Mouse (Mus musculus): ENCODE data around the gene Clp1. TPM values are rescaled to one million over a fixed set of nuclear protein-coding genes. Genes with fewer than 3 reads are reported as not detected.

Gene Clp1
- polyA plus RNA-seq, 1 experiment from 2014 or later = 36.4 TPM

- no peak overlapping the region for H3K4me2 ChIP-seq (replicated peaks)
- H3K4me1 ChIP-seq = no peaks in the 10 kb centered on the region
- ATAC-seq (ENCODE audit: low FRiP score, low read depth) = peak; percentile 60
- H3K9ac ChIP-seq = no peak overlapping the region
- no peaks in the 10 kb centered on the region for H3K27me3 ChIP-seq (replicated peaks)
- WGBS = 5% methylated on average over 2 of the region's 2 CpGs
- H3K27ac ChIP-seq = no peak overlapping the region
- no peaks in the 10 kb centered on the region for H3K36me3 ChIP-seq
- H3K4me3 ChIP-seq = no peak overlapping the region
- no peaks in the 10 kb centered on the region for H3K9me3 ChIP-seq
Measured at GRCm38 (mm10) chr2:84758542-84759127, 31.5 kb upstream of the Clp1 start.

DNA sequence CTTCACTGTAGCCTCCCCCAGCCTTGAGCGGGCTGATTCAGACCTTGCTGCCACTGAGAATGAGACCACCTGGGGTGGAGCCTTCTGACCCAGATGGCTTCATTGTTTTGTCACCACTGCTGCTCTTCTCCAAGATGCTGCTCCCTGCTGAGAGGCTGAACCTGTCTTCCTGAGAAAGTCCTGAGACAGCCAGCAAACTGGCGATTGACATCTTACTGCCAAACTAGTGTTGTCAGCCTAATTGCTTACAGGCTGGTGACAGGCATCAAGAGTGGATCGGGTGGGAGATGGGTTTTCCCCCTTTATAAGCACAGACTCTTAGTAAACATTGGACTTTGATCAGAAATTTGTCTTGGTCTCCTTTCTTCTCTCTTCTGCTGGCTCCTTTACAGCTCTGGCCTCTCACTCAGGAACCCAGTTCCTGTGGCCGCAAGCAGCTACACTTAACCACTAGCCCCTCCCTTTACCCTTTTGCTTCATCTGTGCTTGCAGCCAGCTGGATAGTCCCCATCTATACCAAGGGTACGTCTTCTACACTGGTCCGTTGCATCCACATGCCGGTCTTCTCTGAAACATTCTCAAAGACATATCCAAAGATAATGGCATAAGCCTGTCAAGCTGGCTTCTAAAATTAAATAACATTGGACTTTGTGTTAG lies 30.0 kb upstream of the Clp1 start:
- no peak overlapping the region for H3K4me3 ChIP-seq
- no peaks in the 10 kb centered on the region for H3K9me3 ChIP-seq
- no peak for ATAC-seq (ENCODE audit: low FRiP score, low read depth)
- no peak overlapping the region for H3K27ac ChIP-seq
- 60% methylated on average over 7 of the region's 7 CpGs for WGBS
- H3K4me2 ChIP-seq (replicated peaks) = no peak overlapping the region
- H3K4me1 ChIP-seq = no peaks in the 10 kb centered on the region
- no peak overlapping the region for H3K9ac ChIP-seq
- H3K27me3 ChIP-seq (replicated peaks) = no peaks in the 10 kb centered on the region
- no peaks in the 10 kb centered on the region for H3K36me3 ChIP-seq

GRCm38 (mm10) chr2:84756245-84756644 lies 29.1 kb upstream of the Clp1 start:
- Histone ChIP-seq H3K4me2 (replicated peaks) (no peak overlapping the region), H3K4me1 (no peaks in the 10 kb centered on the region), H3K27me3 (replicated peaks) (no peaks in the 10 kb centered on the region), H3K27ac (no peak overlapping the region), H3K36me3 (no peaks in the 10 kb centered on the region), H3K9ac (no peak overlapping the region), H3K4me3 (no peak overlapping the region), H3K9me3 (no peaks in the 10 kb centered on the region)
- no peak for ATAC-seq (ENCODE audit: low FRiP score, low read depth)
- WGBS = 87% methylated on average over 5 of the region's 5 CpGs

- Histone ChIP-seq H3K4me3 (no peak overlapping the region), H3K27ac (no peak overlapping the region), H3K27me3 (replicated peaks) (no peaks in the 10 kb centered on the region), H3K4me1 (no peaks in the 10 kb centered on the region), H3K4me2 (replicated peaks) (no peak overlapping the region), H3K9ac (no peak overlapping the region), H3K36me3 (no peaks in the 10 kb centered on the region), H3K9me3 (no peaks in the 10 kb centered on the region)
- no peak for ATAC-seq (ENCODE audit: low FRiP score, low read depth)
- 77% methylated on average over 6 of the region's 6 CpGs for WGBS
Measured at GRCm38 (mm10) chr2:84750115-84750514, 23.0 kb upstream of the Clp1 start.

- H3K27me3 ChIP-seq (replicated peaks) = no peaks in the 10 kb centered on the region
- under 1% methylated on average over 10 of the region's 10 CpGs for WGBS
- H3K36me3 ChIP-seq = peaks cover 12% of the 10 kb centered on the region; the same call in 1 of the 2 replicates
- H3K4me1 ChIP-seq = peaks cover 36% of the 10 kb centered on the region
- H3K4me2 ChIP-seq (replicated peaks) = peak overlapping the region; percentile 74
- peak; percentile 12; the same call in 1 of the 2 replicates for ATAC-seq (ENCODE audit: low FRiP score, low read depth)
- H3K9ac ChIP-seq = peak overlapping the region; percentile 92
- no peaks in the 10 kb centered on the region for H3K9me3 ChIP-seq
- H3K4me3 ChIP-seq = peak overlapping the region; percentile 79
- peak overlapping the region; percentile 50; the same call in 1 of the 2 replicates for H3K27ac ChIP-seq
Measured at GRCm38 (mm10) chr2:84744126-84744525, 17.0 kb upstream of the Clp1 start.

- peak; percentile 84 for ATAC-seq (ENCODE audit: low FRiP score, low read depth)
- H3K4me1 ChIP-seq = peaks cover 42% of the 10 kb centered on the region
- peak within 1 kb of the TSS; percentile 92 for H3K9ac ChIP-seq
- H3K4me2 ChIP-seq (replicated peaks) = peak within 1 kb of the TSS; percentile 74
- no peaks in the 10 kb centered on the region for H3K9me3 ChIP-seq
- WGBS = 2% methylated on average over 25 of the region's 25 CpGs
- peaks cover 12% of the 10 kb centered on the region; the same call in 1 of the 2 replicates for H3K36me3 ChIP-seq
- peak within 1 kb of the TSS; percentile 79 for H3K4me3 ChIP-seq
- H3K27me3 ChIP-seq (replicated peaks) = no peaks in the 10 kb centered on the region
- peak within 1 kb of the TSS; percentile 94 for H3K27ac ChIP-seq
Measured at GRCm38 (mm10) chr2:84743561-84743960, 16.4 kb upstream of the Clp1 start, which contains the start of gene Gm19426. Gene Gm19426, minus strand, starts transcription at chr2:84743655.

DNA sequence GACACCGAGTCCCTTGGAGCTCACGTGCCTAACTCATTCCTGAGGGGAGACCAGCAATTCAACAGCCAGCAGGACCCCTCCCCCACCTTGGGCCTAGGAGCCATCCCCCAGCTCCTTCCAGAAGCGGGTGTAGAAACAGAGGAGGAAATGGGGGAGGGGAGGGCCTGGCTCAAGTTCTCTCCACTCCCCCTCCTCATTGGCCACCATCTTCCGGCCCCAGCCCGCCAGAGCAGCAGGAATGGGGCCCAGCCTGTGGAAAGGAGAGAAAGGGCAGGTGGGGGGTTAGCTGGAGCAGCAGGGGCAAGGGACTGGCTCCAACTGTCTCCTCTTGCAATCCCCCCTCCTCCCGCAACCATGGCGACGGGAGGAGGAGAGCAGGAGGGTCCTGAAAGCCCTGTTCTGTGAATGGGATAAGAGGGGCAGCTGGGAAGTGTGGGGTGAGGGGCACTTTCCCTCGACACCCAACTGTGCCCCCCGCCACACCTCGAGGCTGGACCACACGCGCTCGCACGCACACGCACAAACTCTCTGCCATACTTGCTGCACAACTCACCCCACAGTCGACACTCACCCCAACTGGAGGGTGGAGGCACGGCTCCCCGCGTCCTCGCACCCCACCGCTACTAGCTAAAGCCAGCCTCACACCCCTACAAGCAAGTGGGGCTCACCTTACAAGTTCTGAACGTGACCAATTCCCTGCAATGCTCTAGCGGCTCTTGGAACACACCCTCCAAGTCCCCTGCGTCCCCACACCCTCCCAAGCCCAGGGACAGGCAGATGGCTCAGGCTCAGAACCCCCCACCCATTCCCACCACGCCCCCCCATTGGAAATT lies 15.5 kb upstream of the Clp1 start:
- Histone ChIP-seq H3K4me1 (peaks cover 51% of the 10 kb centered on the region), H3K4me2 (replicated peaks) (peak overlapping the region; percentile 74), H3K9ac (peak overlapping the region; percentile 92), H3K36me3 (peaks cover 12% of the 10 kb centered on the region; the same call in 1 of the 2 replicates), H3K4me3 (peak overlapping the region; percentile 79), H3K27me3 (replicated peaks) (no peaks in the 10 kb centered on the region), H3K9me3 (no peaks in the 10 kb centered on the region), H3K27ac (peak overlapping the region; percentile 94)
- ATAC-seq (ENCODE audit: low FRiP score, low read depth) = peak; percentile 87
- WGBS = under 1% methylated on average over 24 of the region's 26 CpGs

- Histone ChIP-seq H3K27ac (peak overlapping the region; percentile 94), H3K9ac (peak overlapping the region; percentile 92), H3K27me3 (replicated peaks) (no peaks in the 10 kb centered on the region), H3K9me3 (no peaks in the 10 kb centered on the region), H3K4me1 (peaks cover 58% of the 10 kb centered on the region), H3K36me3 (peaks cover 12% of the 10 kb centered on the region; the same call in 1 of the 2 replicates), H3K4me2 (replicated peaks) (peak overlapping the region; percentile 74), H3K4me3 (peak overlapping the region; percentile 79)
- ATAC-seq (ENCODE audit: low FRiP score, low read depth) = no peak
- WGBS = 2% methylated on average over 5 of the region's 5 CpGs
Measured at GRCm38 (mm10) chr2:84741841-84742450, 14.8 kb upstream of the Clp1 start.

DNA sequence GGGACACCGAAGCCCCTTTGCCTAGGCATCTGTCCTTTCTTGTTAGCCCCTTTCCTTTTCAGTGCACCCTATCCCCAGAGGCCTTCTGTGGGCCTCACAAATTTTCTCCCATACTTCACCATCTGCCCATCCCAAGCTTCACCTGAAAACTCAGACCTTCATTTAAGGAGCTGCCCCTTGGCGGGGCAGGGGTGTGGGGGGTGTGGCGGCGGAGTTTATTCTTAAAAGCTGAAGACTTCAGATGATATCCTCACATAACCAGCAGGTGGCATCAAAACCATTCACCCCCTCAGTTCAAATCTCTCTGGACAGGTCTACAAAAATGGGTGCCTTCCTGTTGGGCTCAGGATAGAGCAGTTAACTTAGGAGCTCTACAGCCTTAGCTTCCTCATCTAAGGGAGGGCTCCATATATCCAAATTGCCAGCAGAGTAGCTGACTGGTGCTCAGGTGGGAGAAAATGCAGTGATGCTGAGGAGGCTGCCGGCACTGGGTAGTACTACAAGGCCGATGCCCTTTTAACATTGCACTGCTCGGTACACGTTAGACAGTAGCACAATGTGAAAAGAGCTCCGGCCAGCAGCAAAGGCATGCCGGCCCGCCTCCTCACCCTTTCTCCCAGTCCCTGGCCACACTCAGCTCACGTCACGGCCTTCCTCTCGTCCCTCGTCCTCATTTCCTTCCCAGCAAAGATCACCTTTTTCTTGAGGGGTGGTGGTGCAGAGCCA lies 13.6 kb upstream of the Clp1 start:
- Histone ChIP-seq H3K27ac (no peak overlapping the region), H3K36me3 (peaks cover 12% of the 10 kb centered on the region; the same call in 1 of the 2 replicates), H3K4me3 (no peak overlapping the region), H3K4me1 (peaks cover 70% of the 10 kb centered on the region), H3K9ac (no peak overlapping the region), H3K27me3 (replicated peaks) (no peaks in the 10 kb centered on the region), H3K9me3 (no peaks in the 10 kb centered on the region), H3K4me2 (replicated peaks) (peak overlapping the region; percentile 74)
- no peak for ATAC-seq (ENCODE audit: low FRiP score, low read depth)
- 80% methylated on average over 15 of the region's 15 CpGs for WGBS

DNA sequence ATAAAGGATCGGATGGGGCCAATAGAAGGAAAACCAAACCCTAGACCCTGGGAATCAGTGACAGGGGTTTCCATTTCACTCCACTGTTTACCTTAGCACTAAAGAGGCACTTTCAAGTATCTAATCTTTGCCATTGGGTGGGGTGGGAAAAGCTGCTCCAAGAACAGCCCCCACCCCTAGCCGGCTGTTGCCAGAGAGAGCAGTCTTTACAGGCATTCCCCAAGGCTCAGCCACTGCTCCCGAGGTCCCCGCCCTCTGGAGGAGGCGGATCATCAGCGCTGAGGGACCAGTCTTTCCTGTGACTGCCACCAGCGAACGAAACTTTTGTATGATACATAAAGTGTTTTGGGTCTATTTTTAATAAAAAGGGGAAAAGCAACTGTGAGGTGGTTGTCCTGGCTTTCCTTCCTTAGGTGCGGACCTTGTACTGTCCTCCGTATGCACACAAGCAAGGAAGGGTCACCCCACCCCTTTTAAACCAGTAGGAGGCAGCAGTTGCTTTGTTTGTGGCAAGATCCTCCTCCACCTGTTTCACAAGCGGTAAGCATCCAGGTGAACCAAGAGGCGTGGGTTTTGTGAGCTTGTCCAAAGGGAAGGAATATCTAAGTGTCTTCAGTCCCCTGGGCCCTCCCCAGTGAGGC lies 11.2 kb upstream of the Clp1 start:
- no peaks in the 10 kb centered on the region for H3K27me3 ChIP-seq (replicated peaks)
- WGBS = 2% methylated on average over 12 of the region's 12 CpGs
- peak overlapping the region; percentile 58 for H3K4me2 ChIP-seq (replicated peaks)
- H3K4me3 ChIP-seq = no peak overlapping the region
- H3K36me3 ChIP-seq = peaks cover 12% of the 10 kb centered on the region; the same call in 1 of the 2 replicates
- no peak overlapping the region for H3K9ac ChIP-seq
- no peak for ATAC-seq (ENCODE audit: low FRiP score, low read depth)
- no peak overlapping the region for H3K27ac ChIP-seq
- peaks cover 75% of the 10 kb centered on the region for H3K4me1 ChIP-seq
- no peaks in the 10 kb centered on the region for H3K9me3 ChIP-seq

- WGBS = 5% methylated on average over 8 of the region's 8 CpGs
- Histone ChIP-seq H3K4me1 (peaks cover 75% of the 10 kb centered on the region), H3K9ac (peak overlapping the region; percentile 47), H3K4me3 (no peak overlapping the region; the same call in 1 of the 2 replicates), H3K9me3 (no peaks in the 10 kb centered on the region), H3K27ac (0 out of 2 replicates have a peak overlapping the region, but pooled peaks have one; percentile 43), H3K36me3 (peaks cover 12% of the 10 kb centered on the region; the same call in 1 of the 2 replicates), H3K27me3 (replicated peaks) (no peaks in the 10 kb centered on the region), H3K4me2 (replicated peaks) (peak overlapping the region; percentile 58)
- peak; percentile 3; the same call in 1 of the 2 replicates for ATAC-seq (ENCODE audit: low FRiP score, low read depth)
Measured at GRCm38 (mm10) chr2:84737451-84737925, 10.3 kb upstream of the Clp1 start.
